Comparison of ENCODE assay signal across 14 mouse cellular contexts in the genomic region with DNA sequence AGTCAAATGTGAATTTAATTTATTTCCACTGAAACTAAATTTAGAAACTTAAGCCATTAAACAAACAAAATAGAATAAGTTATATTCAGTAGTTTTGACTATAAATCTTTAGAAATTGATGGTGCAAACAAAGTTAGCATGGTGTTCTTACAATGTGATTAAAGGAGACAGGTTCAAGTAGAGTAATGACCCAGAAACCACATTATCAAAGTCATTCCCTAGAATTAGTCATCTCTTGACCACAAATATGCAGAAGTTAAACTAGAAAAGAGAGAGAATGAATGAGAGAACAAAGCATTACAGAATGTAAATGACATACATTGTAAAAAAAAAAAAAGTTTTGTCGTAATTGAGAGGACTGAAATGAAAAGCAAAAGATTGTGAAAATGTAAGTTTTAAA.
"Had no signal": no experiment of that assay in that cellular context is flagged by ENCODE, and none has a peak within 500 bp of the region (broad histone marks: within the 10 kb centered on the region; RNA-seq: fewer than 3 reads in every experiment).

No protein-coding gene starts in this region.

- H3K36me3 ChIP-seq: lung, embryonic 15.5 days; midbrain, embryonic 13.5 days; midbrain, embryonic 15.5 days; neural tube, embryonic 12.5 days had no signal

- DNase-seq: liver, postnatal 0 days; lung, adult 2 months; lung, postnatal 14 days; lung, postnatal 36 days; right cerebral cortex, postnatal 14 days; spleen, adult 18-20 months; thymus, adult 18-20 months; thymus, postnatal 14 days; thymus, postnatal 36 days had no signal

- H3K4me3 ChIP-seq: lung, embryonic 15.5 days; megakaryocyte, embryonic 14.5 days; midbrain, embryonic 13.5 days; midbrain, embryonic 15.5 days; neural tube, embryonic 12.5 days had no signal

- H3K27me3 ChIP-seq: lung, embryonic 15.5 days; megakaryocyte, embryonic 14.5 days; midbrain, embryonic 13.5 days; midbrain, embryonic 15.5 days; neural tube, embryonic 12.5 days had no signal
